Mouse (Mus musculus) ovary, adult 18-20 months (tissue): ENCODE measurements around the gene Gm44511.
"Not testable (repeated sequence)": the region's sequence is repeated elsewhere in the genome, so short reads cannot be mapped to it uniquely, and the experiment has no call there.

ENCODE experiments used
- DNase-seq: peaks from one replicate; pipeline ENCODE4 v3.0.0; 2022; ENCODE audit warnings: low spot score, mixed read lengths

Gm44511 gene

DNA sequence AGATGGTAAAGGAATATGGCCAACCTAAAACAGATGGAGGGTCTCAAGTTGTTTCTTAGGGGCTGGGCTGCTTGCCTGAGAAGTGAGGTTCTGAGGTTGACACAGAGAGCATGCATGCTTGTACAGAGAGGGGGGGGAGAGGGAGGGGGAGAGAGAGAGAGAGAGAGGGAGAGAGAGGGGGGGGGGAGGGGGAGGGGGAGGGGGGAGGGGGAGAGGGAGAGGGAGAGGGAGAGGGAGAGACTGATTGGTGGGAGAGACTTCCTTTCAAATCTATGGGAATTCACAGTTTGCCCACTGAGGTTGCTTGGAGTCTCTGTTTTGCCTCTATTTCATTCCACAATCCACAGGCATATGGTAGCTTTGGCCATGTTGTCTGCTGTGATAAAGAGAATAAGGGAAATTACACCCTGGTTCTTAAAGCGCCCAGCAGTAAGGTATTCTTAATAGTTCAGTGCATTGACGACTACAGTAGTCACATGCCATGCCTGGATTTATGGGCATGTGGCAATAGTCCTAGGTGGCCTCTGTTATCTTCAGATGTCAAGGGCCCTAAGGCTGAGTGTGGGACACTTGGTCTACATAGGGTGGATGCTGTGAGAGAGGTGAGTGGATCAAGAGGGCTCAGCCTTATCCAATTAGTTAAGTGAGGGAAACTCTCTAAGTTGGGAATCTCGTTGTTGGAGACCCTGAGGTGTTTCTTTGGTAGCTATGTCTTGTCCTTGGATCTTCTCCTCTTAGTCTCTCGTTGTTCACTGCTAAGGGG lies 15.4 kb upstream of the Gm44511 start:
- no peak for DNase-seq

DNA sequence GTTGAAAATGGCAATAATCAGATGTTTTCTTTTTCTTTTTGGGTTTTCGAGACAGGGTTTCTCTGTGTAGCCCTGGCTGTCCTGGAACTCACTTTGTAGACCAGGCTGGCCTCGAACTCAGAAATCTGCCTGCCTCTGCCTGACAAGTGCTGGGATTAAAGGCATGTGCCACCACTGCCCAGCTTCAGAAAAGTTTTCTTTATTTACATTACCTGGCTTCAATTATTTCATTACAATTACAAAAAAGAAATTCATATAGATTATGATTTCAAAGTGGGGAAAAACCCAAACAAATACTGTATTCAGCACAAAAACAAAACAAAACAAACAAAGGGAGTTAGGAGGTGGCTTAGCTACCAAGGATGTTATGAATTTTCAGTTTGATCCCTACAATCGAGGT lies 14.6 kb upstream of the Gm44511 start:
- not testable (repeated sequence) for DNase-seq

DNA sequence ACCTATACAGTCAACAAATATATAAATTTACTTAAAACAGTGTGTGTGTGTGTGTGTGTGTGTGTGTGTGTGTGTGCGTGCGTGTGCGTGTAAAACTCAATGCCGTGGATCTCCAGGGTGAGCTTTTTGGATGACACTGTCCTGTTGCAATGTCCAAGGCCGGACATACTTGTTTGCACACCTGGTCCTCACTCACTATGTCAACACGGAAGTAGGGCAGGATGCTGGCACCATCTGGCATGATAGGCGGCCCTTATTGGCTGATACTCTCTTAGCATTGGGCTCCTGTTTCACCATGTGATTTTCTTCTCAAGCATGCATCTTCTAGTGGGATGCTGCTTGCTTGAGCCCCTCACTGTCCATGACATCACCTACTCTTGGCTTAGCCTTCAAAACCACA lies 13.8 kb upstream of the Gm44511 start:
- no peak for DNase-seq

DNA sequence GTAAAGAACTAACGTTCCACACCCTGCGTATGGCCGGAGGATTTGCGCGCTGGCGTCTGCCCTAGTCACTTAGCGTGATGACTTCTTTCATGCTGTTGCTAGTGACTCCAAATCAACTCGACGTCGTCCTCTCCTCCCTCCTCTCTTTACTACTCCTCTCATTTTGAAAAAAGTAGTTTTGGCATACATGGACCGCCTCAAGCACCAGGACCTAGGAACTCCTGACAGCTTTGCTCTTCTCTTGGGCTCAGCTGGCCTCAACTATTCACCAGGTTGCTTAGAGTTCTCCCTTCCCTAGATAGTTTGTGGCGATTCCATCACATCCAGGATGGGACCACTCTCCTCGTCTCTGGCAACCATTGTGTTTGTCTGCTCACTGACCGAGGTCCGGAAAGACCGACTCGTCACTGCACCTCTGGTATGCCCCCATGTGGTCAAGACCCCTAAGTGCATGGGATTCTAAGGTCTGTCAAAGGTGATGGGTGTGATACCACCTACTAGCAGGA lies 13.2 kb upstream of the Gm44511 start:
- DNase-seq: peak; percentile 69

DNA sequence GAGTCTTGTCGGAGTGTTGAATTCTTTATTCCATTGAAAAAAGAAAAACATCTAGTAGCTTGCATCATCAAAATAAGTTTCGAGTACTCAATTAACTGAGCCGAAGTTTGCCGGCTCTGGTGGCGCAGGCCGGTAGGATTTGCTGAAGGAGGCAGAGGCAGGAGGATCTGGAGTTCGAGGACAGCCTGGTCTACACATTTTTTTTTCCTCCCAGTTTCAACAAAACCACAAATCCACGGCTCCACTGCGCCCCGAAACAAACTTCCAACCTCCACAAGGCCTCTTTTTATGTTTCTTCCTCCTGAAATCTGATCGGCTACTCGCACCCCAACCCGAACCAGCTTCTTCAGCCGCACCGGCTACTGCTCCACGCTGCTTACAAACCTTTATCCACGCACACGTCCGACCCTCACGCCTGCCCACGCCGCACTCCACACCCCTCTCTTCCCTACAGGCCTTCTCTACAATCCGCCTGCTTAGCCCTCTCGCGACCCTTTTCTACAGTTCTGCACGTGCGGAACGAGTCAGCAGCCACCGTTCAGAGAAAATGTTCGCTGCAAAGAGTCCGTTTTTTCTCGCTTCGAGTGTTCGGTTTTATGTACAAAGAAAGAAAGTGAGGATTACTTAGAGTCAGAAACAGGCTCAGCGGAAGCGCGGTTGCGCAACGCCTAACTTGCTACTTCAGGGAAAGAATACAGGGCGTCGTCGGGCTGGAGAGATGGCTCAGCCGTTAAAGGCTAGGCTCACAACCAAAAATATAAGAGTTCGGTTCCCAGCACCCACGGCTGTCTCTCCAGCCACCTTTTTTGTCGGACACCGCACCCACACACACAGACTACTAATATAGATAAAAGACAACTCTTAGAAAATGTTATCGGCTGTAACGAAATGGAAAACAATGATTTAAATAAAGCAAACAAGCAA lies 12.5 kb upstream of the Gm44511 start:
- peak; percentile 77 for DNase-seq

DNA sequence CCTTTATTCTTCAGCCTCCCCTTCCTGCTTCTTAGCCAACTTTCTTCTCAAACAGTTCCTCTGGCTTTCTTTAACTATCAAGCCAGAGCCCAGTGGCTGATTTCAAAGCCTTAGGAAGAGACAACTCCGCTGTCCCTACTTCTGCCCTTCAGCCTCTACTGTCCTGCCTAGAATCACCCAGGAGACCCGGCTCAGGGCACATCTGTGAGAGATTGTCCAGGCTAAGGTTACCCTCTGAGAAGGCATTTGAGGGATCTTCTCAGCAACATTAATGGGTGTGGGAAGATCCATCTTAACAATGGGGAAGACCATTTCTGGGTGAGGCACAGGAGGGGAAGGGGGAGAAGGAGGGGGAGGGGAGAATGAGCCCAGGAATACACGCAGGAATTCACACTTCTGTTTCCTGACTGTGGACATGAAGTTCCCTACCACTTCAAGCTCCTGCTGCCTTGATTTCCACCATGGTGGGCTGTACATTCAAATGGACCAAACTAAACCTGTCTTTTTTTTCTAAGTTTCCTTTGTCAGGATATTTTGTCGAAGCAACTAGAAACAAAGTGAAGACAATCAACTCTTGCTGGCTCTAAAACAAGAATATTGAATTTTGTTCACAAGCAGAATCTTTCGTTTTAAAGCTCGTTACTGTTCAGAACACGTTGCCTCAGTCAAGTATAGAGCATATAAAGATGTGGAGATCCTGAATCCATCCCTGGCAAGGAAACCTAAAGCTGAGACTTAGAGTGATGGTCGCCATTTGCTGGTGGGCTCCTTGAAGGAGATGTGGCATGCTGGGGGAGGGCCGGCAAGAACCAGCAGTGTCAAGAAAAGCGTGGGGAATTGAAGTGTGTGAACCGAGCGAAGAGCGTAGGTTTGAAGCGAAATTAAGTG lies 11.6 kb upstream of the Gm44511 start:
- peak; percentile 43 for DNase-seq

DNA sequence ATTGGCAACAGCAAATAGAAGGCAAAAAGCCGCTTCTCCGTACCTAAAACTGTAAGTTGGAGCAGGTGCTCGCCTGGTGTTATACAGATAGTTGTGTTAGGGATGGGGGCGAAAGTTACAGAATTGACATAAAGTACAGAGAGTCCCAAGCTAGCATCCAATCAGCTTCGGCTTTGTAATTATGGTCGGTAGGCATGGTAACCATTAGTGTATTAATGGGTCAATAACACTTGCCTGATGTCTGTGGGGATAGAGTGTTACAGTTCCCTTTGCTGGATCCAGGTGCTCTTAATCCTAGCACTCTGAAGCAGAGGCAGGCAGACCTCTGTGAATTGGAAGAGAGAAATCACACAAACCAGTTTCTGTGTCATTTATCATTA lies 10.8 kb upstream of the Gm44511 start:
- no peak for DNase-seq

DNA sequence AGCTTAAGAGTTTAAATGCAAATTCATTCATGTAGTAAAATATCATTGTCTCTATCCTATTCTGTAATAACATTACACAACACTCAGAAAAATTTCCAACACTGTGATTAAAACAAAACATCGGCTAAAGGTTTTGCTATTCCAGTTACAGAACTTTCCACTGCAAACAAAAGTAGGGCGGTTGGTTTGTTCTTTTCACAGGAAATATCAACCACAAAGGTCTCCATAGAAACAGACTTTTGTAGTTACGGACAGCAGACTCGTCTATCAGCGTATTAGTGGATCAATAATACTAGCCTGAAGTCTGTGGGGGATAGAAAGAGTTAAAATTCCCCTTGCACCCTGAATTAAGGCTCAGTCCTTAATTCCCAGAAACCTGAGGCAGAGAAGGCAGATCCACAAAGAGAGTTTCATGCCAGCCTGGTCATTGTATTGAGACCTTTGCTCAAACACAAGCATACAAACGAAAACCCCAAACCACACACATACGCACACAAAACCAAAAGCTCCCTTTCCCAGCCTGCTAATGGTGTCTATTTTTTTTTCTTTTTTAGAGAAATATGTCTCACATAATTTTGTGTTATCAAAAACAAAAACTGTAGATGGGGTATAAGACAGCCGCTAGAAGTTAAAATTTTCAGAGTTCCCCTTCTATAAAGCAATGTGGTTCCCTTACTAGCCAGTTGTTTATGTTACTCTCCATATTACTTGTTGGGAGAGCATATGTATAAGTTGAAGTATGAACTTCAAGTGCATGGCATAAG lies 10.3 kb upstream of the Gm44511 start:
- DNase-seq: no peak

DNA sequence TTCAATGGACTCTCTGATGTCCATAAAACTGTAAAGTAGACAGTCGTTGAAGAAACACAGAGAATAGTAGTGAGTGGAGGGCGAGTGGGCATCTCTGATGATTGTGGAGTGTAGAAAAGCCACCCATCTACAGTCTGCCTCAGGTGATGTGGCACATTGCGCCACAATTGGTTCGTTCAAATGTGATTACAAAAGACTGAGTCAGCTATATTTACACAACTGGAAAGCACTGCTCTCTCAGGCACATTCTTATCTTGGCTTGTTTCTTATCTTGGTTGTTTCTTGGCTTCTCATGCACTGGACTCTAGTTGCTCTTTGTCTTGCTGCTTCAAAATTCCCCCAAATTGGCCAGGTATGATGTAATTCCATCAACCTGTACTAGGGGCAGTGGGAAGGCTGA lies 9.5 kb upstream of the Gm44511 start:
- DNase-seq: no peak

DNA sequence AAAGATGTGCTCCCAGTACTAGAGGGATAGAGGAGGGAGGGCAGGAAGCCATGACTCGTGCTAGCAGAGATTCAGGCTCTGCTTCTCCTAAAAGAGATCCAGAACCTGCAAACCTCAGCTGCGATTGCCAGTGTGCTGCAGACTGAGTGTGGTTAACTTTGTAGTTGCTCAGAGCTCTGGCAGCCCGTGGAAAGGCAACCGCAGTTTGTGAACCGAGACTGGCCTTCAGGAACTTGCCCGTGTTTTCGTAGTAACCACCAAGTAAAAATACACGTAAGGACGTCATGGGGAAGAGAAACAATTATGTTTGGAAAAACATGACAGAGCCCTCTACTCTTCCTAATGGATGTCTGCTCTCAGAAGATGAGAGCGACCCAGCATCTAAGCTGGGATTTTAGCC lies 6.9 kb upstream of the Gm44511 start:
- no peak for DNase-seq

DNA sequence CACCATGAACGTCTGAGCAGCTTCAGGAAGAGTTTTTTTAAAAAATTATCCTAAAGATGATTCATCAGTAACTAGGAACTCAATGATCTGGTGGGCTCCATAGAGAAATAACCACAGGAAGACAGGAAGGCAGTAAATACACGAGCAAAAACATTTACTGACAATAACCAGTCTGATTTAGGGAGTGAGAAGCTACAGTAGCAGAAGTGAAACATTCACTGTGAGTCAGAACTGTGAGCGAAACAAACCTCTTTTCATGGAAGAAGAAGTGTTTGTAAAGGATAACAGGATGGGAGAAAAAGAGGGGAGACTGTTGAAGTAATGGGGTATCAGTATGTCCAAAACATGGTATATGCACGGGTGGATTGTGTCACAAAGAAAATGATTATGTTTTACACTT lies 3.7 kb upstream of the Gm44511 start:
- DNase-seq: no peak

DNA sequence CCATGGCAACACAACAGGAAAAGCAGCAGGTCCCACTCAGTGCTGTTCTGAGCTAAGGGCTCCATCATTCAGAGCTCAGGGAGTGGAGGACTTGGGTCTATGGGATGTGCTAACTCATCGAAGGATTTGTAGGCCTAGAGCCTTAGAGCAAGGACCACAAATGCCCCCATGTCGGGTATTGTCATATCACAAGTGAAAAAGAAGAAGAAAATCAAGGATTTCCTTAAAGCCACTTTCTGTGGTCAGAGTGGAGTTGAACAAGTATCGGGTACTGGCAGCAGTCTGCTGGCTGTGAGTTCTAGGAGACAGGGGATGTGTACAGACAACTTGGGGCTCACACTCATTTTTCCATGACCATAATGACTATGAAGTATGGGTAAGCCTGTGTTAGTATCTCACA lies 666 bp upstream of the Gm44511 start:
- DNase-seq: no peak

DNA sequence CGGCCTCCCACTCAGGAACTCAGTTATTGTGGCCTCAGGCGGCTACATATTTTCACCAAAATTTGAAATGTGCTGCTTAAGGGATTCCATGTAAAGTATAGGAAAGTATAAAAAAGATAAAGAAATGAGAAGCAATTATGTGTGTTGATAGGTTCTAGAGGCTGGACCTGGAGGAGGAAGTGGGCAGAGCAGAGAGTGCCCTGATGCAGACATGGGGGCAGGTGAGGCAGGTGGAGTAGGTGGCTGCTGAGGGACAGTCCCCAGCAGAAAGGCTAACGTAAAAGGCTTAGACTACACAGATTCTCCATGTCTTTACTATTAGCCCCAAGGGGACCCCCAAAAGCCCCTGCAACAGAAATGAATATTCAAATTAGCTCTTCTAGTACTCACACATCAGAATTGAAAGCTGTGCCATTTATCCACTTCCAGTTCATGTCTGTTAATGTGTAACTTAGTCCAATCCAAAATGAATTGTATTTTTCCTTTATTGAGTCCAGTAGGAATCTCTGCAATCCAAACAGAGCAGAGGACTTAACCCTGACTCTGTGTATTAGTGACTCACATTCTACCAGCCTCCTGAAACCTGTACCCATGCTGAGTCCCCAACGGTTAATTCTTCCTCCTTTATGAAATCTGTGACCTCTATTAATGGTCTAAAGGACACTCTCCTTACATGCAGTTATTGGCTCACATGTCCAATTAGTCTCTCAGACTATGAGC lies 7.9 kb downstream of the Gm44511 start:
- DNase-seq: no peak

DNA sequence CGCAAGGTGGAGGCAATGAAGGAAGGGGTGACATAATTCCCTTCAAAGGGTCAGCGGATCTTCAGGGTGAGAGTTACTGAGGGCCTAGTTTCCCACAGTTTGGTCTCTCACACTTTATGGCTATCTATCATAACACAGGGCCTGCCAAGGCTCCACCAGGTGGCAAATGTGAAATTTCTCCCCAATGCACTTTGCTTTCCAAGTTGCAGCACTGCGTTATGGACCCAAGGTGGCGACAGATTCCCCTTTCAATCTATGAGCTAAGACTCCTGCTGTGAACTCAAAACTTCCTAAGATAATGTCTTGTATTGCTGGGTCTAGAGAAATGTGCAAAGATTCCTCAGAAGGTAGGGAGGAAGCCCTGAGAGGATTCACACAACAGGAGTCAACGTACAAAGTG lies 17.6 kb downstream of the Gm44511 start:
- no peak for DNase-seq

DNA sequence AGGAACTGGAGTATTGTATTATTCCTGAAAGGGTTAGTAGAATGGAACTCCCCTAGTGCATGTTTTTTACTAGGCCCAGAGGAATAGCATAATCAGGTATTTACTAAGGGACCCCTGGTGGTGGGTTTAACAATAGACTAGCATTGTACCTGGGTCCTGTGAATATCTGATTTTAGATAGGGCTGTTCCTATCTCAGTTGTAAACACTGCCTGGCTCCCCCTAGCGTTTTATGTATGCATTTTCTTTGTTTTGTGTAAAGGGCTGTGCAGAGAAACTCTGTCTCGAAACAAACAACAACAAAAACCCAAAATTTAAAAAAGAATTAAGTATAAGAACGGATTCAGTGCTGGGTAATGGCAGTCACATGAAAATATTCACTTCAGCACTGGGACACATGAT lies 19.1 kb downstream of the Gm44511 start:
- no peak for DNase-seq

DNA sequence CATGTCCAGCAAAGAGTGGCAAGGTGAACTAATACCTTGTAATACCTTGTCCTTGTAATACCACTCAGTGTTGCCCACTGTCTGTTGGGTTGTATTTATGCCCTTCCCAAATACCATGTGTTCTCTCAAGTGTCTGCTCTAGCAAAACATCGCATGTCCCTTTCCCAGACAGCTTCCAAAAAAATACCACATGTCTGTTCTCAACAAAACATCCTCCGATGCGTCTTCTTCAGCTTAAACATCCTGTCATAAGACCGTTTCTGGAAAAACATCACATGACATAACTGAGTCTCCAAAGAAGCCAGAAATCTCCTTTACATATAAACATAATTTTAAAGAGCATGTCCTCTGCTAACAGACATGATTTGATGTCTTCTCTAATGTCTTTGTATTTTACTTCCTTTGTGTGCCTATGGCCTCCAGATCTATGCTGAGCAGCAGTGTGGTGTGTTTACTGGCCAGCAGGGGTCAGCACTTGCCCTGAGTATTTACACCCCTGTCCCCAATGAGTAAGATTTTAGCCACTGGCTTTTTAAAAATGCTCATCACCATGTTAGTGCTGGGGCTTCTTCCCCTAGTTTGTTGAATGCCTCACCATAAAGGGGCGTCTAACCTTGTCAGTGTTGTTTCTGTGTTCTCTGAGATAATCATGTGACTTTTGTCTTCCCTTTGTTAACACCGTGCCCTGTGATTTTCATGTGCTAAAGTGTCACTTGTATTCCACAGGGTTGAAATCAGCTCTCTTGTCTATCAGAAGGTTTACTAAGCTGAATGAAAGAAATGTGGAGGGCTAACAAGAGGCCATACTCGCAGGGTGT lies 21.1 kb downstream of the Gm44511 start:
- DNase-seq: not testable (repeated sequence)

DNA sequence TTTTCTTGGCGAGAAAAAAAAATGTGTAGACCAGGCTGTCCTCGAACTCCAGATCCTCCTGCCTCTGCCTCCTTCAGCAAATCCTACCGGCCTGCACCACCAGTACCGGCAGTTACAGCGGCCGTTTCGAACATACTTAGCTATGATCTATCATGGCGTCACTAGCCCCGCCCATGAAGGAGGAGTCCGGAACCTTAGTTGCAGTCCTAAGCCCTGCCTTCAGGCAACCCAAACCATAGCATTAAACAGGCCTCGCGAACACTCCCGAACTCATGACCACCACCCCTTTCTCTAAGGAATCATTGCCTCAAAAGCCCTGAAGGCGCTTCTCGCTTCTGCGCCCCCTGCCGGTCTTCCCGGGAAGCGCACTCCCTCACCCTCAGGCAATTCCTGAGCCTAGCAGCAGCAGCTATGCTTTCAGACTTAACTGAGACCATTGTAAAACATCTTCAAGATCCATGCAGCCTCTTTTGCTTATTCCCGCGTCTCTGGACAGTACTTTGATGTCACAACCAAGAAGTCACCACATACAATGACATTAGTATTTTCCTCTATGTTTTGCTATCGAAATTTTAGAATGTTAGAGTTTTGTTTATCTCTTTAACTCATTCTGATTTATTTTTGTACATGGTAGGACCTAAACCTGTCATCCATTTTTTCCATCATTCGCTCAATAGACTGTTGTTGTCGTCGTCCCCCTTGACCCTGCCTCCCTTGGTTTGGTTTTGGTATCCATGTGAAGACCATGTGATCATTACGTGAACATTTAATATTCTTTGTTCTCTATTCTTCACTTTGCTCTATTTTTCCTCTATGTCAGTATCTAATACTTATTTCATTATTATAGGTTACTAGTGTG lies 22.9 kb downstream of the Gm44511 start:
- peak; percentile 91 for DNase-seq

DNA sequence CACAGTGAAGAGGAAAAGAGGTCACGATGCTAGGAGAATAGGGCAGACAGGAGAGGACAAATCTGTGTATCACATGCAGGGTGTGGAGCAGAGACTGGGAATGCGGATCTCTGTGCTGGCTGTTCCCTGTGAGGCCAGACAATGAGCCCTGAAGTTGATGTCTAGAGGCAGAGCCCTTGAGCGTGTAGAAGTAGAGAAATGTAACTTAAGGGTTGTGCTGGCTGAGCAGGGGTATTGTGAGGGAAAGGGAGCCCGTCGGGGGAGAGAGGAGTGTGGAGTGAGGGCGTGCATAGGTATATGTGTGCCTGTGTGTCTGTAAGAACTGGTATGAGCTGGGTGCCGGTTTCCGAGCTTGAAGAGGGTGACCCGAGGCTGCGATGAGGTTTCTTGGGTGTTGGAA lies 23.6 kb downstream of the Gm44511 start:
- no peak for DNase-seq

DNA sequence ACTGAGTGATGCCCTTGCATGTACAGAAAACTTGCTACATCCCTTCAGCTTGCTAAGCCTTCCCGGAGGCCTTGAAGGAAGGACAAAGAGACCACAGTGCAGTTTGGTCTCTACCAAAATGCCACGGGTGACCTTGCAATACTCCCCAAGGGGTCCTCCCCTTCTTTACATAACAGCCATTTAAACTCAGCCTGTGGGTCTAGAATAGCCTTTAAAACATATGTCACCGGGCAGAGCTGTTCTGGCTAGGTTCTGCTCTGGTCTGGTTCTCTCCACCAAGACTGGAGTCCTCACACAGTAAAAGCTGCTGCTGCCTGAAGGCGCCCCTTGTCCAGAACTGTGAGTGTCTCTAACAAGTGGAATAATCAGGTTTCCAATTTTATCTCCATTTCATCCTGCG lies 25.4 kb downstream of the Gm44511 start:
- not testable (repeated sequence) for DNase-seq
